Mouse (Mus musculus) CD4-positive, CD25-positive, alpha-beta regulatory T cell, adult 4 months (primary cell): ENCODE measurements around the gene Lekr1. TPM values are rescaled to one million over a fixed set of nuclear protein-coding genes. Genes with fewer than 3 reads are reported as not detected.

Experiments used
- ATAC-seq: one replicate; pipeline ENCODE4 v1.8.0; 2017
- polyA plus RNA-seq, 2 experiments: library from polyadenylated mRNA; unstranded; fragments of 100-300 nt; shearing (Covaris generic); gene quantifications; one replicate each; pipeline ENCODE4 v1.2.1; 2017

Gene Lekr1
- polyA plus RNA-seq, 2 experiments from 2014 or later, result 0.20 TPM; not detected in 1

DNA sequence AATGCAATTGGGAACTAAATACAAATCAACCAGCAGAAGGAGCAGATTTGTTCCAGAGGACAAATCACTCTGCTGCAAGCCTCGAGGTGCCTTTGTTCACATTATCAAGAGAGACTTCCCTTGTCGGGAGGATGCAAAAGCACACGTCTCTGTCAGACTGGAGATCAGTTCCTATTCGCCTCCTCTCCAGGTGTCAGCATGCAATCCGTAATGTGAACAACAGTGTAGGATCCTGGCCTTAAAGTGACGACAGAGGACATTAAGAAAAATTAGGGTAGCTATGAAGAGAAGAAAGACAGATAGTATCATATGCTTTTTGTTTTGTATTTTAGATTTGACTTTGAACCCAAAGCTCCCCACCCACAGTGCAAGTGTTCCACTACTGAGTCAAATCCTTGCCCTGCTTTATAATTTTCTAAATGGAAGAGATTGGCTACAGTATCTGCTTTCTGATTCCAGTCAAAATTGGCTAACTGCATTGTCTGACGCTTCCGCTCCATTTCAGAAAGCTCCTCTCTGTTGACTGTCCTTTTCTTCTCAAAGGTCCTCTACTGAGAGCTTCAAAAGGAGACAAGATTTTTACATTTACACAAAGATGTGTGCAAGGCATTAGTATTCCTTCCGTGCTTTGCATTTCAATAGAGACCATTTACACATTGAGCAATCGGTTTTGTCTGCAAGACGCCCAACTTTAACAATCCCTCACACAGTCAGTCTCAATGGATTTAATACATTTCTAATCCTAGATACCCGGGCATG, 8.9 kb upstream of the Lekr1 start:
- ATAC-seq, result no peak

GRCm38 (mm10) chr3:65658081-65658612, 7.9 kb upstream of the Lekr1 start:
- no peak for ATAC-seq

DNA sequence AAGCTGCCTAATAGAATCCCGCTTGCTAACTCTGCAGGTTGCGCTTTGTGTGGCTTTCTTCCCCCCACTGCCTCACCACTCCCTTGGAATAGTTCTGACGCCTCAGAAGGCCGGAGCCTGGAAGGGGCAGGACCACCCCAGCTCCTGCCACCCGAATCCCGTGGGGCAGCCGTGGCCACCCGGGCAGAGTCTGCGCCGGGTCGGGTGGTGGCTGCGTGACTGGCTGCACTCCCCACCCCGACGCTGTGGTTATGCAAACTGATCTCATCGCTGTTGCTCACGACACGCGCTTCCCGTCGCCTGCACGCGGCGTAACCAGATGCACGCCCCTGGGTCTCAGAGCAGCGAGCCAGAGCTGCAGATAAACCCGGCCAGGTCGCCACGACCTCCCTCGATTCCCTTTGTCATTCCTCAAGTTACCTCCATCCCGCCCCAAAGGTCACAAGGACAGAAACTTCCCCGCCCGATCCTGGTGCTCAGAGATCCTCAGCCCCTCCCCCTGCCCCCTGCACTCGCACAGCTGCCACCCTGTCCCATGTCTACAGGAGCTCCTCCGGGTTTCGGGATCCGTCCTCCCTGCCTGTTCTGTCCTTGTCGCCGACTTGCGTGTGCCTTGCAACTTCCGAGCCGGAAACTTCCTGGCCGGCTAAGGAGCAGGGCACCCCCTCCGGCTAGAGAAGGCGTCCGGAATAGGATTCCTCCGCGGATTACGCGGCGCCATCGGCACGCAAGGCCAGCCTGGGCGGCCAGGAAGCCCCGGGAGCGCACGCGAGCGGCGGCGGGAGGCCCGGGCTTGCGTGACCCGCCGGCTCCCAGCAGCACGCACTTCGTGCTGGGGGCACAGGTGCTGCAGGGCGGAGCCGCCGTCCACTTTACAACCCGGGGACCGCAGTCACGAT, 7.1 kb upstream of the Lekr1 start:
- ATAC-seq, result peak; percentile 89

DNA sequence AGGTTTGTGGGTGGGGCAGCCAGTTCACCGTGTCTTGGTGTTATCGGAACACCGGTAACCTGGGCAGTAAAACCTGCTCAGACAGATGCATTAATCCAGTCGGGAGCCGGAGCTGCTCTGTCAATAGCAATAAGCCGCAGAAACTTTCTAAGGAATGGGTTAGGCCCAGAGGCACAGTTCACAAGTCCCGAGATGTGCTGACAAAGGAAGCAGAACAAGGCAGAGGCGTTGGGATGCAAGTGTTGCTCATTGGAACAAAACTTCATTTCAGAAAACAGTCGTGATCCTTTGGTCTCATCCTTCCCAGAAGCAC, 6.5 kb upstream of the Lekr1 start:
- no peak for ATAC-seq

DNA sequence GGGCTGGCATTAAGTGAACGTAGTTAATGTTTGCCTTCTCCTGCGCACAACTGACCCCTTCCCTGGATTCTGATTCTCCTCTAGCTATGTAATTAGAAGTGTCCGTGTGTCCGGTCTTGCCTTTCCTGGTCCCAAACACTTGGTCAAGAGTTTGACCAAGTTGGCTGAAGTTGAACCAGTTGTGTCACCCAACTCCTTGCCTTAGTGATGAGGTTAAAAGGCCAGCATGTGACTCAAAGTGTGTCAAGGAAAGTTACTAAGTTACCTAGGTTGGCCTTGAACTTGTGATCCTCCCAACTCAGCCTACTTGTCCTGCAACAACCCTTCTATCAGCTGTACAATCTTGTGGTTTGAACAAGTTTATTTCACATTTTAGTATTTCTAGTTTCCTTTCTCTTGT, 5.7 kb upstream of the Lekr1 start:
- no peak for ATAC-seq

DNA sequence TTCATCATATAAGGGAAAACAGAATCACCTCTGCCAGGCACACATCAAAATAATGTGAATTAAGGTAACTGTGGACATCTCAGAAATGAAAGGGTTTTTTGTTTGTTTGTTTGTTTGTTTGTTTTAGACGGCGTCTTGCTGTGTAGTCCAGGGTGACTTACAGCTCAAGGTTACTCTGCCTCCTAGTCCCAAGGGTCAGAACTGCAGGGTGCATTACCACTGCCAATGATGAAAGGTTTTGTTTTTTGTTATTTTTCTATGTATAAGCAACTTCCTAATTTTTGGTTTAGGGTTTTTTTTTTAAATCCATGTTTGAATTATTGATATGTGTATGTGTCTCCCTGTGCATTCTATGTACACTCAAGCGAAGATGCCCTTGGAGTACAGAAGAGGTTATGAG, 4.3 kb upstream of the Lekr1 start:
- no peak for ATAC-seq

DNA sequence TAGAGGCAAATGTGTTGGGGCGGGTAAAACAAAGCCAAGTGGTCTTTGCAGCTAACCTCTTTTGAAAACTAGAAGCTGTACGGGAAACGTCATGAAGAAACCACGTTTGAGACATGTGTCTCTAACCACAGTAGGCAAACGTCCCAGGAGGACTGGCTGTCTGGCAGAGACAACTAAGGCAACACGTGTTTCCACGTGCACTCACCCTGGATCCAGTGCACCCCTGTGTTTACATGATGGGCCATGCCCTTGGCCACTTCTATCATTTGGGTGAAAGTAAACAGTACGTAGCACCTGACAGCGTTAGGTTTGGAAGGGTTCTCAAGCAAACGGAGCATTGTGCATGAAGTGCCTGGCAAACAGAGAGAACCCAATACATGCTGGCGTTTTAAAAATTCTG, 2.9 kb upstream of the Lekr1 start:
- no peak for ATAC-seq

DNA sequence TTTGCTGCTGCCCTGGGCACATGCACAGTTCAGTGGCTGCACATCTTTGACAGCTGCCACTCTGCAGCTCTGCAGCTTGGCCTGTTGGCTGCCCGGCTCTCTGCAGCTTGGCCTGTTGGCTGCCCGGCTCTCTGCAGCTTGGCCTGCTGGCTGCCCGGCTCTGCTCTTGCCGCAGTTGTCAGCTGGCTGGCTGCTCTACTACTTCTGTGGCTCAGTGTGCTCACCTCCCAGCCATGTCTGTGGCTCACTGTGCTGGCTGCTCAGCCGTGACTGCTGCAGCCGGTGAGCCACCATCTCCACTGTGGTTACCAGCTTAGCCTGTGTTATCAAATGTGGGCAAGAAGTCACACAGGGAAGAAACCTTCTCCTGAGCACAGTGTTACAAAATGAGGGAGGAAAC, 4.2 kb downstream of the Lekr1 start:
- no peak for ATAC-seq

GRCm38 (mm10) chr3:65673725-65674124, 7.7 kb downstream of the Lekr1 start:
- no peak for ATAC-seq

DNA sequence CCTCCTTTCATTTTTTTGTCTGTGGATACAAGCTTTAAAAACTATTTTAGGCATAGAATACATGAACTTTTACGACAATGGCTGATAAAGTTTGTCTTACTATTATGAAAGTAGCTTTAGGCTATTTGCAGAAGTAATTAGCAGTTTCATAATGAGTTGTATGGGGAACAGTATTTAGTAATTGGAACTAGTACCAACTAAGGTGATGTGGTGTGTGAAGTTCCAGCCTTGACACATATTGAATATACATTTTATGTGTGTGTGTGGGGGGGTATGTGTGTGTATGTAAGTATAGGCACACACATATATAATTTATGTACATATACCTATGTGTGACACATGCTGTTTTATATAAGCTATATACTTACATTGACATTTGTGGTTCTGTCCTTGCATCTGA, 14.6 kb downstream of the Lekr1 start:
- no peak for ATAC-seq

- ATAC-seq, result no peak
Measured at GRCm38 (mm10) chr3:65689705-65690104, 23.7 kb downstream of the Lekr1 start.

GRCm38 (mm10) chr3:65690850-65691249, 24.8 kb downstream of the Lekr1 start:
- no peak for ATAC-seq

DNA sequence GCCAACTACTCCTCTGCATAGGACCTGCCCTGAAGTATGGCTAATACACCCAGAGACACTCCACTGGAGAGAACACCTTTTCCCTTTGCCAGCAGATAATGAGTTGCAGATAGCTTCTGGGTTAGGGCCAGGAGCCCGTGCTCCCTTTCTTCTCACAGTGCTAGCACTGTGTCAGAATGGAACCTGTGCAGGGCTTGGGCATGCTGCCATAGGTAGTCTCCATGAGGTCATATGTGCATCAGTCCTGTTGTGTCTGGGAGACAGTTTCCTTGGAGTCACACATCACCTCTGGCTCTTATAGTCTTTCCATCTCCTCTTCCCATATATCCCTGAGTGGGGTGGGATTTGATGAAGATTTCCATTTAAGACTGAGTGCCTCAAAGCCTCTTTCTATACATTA, 33.7 kb downstream of the Lekr1 start:
- no peak for ATAC-seq

DNA sequence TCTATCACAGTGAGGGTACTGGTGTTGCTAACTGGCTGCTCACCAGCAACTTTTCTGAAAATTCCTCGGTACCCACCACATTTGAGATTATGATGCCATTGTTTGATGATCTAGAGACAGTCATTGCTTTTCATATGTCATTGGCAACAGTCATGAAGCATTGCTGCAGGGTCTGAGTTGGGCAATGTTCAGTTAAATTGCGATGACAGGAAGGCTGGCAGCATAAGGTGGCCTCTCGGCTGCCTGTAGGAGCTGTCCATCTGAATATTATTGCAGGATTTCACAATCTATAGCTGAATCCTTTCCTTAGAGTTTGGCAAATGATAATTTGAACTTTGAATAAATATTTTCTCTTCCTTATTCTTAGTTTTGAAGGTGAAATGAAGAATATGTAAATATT, 48.3 kb downstream of the Lekr1 start:
- ATAC-seq, result no peak

DNA sequence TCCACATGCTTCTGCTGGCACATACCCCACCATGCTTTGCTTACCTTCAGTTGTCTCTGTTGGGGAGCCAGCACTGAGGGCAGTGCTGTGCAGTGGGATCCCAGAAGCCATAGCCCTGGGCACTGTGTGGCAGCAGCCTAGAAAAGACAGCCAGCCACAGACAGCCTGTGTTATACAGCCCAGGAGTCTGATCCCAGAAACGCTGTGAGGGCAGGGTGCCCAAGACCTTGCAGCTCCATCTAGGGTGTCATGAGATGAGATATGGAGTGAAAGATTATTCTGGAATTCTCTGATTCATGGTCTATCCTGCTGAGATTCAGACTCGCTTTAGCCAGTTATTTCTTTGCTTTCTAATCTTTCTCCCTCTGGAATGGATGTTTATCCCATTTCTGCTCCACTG, 51.4 kb downstream of the Lekr1 start:
- no peak for ATAC-seq

DNA sequence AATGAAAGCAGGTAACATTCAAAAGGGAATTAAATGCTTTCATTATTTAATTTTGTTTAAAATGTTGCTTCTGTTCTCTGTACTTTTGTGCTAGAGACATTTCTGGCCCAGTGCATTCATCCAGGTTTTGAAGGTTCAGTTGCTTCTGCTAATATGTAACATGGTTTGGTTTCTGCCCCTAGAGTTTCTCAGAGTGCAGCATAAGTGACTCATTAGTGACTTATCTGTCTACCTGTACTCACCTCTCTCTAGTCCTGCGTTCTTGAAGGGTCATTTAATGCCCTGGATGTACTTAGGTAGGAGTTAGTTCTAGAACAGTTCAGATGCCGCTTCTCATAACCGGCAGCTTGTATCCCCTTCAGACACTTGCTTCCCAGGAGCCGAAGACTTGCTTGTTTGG, 56.9 kb downstream of the Lekr1 start:
- no peak for ATAC-seq

- ATAC-seq, result no peak
Measured at GRCm38 (mm10) chr3:65723664-65724063, 57.6 kb downstream of the Lekr1 start.

GRCm38 (mm10) chr3:65737816-65738215, 71.8 kb downstream of the Lekr1 start:
- ATAC-seq, result no peak

- ATAC-seq, result no peak
Measured at GRCm38 (mm10) chr3:65744936-65745335, 78.9 kb downstream of the Lekr1 start.

- no peak for ATAC-seq
Measured at GRCm38 (mm10) chr3:65764511-65765508, 98.8 kb downstream of the Lekr1 start.

DNA sequence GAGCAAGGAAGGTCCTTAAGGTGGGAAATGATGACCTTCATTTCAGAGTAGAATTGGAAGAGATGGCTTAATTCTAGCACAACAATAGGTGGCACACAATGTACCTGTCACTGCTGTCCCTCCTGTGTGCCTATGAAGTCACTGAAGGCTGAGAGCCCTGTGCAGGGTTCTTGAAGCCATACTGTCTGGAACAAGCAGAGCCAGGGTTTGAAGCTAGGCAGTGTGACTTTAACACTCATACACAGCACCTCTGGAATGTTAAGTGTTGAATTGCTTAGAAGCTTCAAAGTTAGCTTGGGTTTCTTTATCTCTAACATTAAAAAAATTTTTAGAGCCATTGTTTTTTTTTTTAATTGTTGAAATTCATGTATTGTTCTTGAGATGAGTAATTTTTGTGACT, 100.4 kb downstream of the Lekr1 start:
- no peak for ATAC-seq

DNA sequence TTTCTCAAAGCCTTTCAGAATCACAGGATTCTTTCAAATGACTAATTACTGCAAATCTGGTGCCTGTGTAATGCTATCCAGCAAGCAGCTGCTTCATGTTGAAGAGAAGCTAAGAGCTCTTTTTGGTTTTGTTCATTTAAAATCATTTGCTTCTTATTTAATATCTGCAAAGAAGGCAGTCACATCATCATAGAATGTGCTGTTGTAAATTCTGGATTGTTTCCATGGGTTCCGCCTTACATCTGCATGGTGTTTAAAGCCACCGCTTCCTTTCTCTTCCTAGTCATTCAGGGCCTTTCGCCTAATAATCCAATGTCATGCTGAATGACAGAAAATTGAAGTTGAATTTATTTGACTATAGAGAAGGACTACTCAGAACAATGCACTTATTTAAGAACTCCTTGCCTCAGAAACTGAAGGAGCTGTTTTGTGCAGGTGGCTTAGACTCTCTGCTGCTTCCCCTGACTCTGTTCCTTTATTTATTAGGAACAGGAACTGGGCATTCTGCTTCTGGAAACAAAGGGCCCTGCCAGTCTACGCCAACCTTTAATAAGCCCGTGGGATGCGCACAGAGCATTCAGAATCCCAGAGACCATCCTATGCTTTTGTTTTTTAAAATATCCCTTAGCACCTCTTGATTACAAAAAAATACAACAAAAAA, 101.3 kb downstream of the Lekr1 start:
- no peak for ATAC-seq
